Mouse (Mus musculus): ENCODE data around the gene Cybc1. TPM values are rescaled to one million over a fixed set of nuclear protein-coding genes. Genes with fewer than 3 reads are reported as not detected.
A peak's percentile ranks its signal among the peaks of the same experiment; 100 is the strongest.

Gene Cybc1
- polyA plus RNA-seq (2015; fragmentation: Nextera tagmentation; extraction: Ambion mirVana): 19.1 and 29.7 TPM in 2 replicates

DNA sequence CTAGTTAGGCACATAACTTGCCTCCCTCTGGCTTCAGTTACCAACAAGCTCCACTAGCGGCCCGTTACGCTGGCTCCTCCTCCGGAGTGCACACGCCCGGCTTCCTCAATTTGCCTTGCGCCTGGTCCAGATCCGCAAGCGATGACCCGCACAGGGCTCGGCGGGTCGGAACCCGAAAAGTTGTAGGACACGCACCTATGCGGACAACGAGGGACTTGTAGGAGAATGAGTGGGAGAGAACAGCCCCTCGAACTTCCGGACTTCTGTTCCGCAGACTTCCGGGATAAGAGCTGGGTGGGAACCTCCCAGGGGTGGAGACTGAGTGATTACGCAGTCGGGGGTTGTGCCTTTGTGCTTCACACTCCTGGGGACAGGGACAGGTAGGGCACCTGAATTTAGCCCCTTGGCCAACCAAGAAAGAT is at the start of gene Cybc1:
Gene Cybc1 (minus strand): TSS at position 305 of the 422 bp plus-strand sequence.
- Histone ChIP-seq H3K4me3 (peak within 1 kb of the TSS; percentile 84), H3K9me3 (replicated peaks) (no peaks in the 10 kb centered on the region), H3K4me1 (replicated peaks) (peaks cover 29% of the 10 kb centered on the region), H3K27me3 (no peaks in the 10 kb centered on the region), H3K4me2 (peak within 1 kb of the TSS; percentile 86), H3K27ac (peak within 1 kb of the TSS; percentile 86), H3K9ac (peak within 1 kb of the TSS; percentile 81), H3K36me3 (peaks cover 31% of the 10 kb centered on the region)
- ATAC-seq (replicated peaks; ENCODE audit: insufficient number of reproducible peaks, insufficient read depth, low FRiP score, low read depth): peak; percentile 73
- under 1% methylated on average over 23 of the region's 23 CpGs for WGBS

DNA sequence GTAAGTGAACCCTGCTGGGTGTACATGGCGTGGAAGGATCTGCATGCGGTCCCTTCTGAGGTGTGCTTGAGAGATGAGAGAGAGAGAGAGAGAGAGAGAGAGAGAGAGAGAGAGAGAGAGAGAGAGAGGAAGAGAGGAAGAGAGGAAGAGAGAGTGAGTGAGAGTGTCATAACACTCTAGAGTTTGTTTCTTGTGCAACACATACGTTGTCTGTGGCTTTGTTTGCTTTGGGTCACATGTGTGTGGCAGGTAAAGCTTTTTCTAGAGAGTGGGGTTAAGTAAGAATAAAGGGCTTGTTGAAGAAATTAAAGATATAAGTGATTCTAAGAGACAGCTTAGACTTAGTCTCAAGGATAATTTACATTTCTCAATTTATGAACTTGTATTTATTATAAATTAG is 48.9 kb upstream of the Cybc1 start:
- Histone ChIP-seq H3K4me2 (no peak overlapping the region), H3K27ac (no peak overlapping the region), H3K27me3 (no peaks in the 10 kb centered on the region), H3K4me1 (replicated peaks) (peaks cover 29% of the 10 kb centered on the region), H3K4me3 (no peak overlapping the region), H3K9me3 (replicated peaks) (no peaks in the 10 kb centered on the region), H3K36me3 (peaks cover 2% of the 10 kb centered on the region; the same call in 1 of the 2 replicates), H3K9ac (no peak overlapping the region)
- WGBS: 76% methylated on average over 3 of the region's 3 CpGs
- ATAC-seq (replicated peaks; ENCODE audit: insufficient number of reproducible peaks, insufficient read depth, low FRiP score, low read depth): no peak

DNA sequence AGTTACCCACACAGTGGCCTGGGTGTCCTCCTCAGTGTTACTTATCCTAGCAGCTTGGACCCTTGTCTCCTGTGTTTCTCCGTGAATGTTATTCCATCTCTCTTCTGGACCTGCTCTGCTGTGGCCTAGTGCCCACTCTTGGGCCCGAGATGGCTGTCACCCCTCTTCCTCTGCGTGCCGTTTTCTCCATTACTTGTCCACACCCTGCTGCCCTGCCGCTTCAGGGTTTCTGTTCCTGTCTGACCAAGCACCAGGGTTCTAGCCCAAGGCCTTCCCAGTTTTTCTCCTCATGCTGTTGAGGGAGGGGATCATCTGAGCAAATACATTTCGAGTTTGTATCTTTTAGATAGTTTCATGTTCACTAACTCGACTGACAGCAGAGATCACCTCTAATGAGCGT is 48.4 kb upstream of the Cybc1 start:
- H3K27ac ChIP-seq: no peak overlapping the region
- 76% methylated on average over 8 of the region's 8 CpGs for WGBS
- H3K4me1 ChIP-seq (replicated peaks): peaks cover 24% of the 10 kb centered on the region
- ATAC-seq (replicated peaks; ENCODE audit: insufficient number of reproducible peaks, insufficient read depth, low FRiP score, low read depth): no peak
- H3K4me2 ChIP-seq: no peak overlapping the region
- H3K27me3 ChIP-seq: no peaks in the 10 kb centered on the region
- no peak overlapping the region for H3K9ac ChIP-seq
- H3K9me3 ChIP-seq (replicated peaks): no peaks in the 10 kb centered on the region
- peaks cover 5% of the 10 kb centered on the region; the same call in 1 of the 2 replicates for H3K36me3 ChIP-seq
- H3K4me3 ChIP-seq: no peak overlapping the region

DNA sequence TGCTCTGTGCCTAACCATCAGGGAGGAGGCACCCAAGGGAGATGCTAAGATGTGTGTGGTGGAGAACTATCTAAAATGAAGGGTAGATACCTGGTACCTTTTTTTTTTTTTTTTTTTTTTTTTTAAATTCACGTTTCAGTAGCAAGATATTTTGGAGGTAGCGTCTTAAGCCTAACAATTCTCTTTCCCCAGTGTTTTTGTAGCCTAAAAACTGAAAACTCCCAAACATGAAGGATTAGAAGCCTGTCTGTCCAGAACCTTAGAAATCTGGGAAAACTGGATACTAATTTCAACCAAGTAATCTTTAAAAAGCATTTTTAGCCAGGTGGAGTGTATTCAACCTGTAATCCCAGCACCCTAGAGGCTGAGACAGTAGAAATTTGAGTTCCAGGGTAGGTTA is 32.0 kb upstream of the Cybc1 start:
- Histone ChIP-seq H3K36me3 (peaks cover 7% of the 10 kb centered on the region; the same call in 1 of the 2 replicates), H3K27me3 (no peaks in the 10 kb centered on the region), H3K9me3 (replicated peaks) (no peaks in the 10 kb centered on the region), H3K27ac (no peak overlapping the region), H3K4me2 (peak overlapping the region; percentile 90), H3K4me3 (peak overlapping the region; percentile 98), H3K4me1 (replicated peaks) (peaks cover 19% of the 10 kb centered on the region), H3K9ac (peak overlapping the region; percentile 98)
- WGBS: 34% methylated on average over 2 of the region's 2 CpGs
- no peak for ATAC-seq (replicated peaks; ENCODE audit: insufficient number of reproducible peaks, insufficient read depth, low FRiP score, low read depth)

DNA sequence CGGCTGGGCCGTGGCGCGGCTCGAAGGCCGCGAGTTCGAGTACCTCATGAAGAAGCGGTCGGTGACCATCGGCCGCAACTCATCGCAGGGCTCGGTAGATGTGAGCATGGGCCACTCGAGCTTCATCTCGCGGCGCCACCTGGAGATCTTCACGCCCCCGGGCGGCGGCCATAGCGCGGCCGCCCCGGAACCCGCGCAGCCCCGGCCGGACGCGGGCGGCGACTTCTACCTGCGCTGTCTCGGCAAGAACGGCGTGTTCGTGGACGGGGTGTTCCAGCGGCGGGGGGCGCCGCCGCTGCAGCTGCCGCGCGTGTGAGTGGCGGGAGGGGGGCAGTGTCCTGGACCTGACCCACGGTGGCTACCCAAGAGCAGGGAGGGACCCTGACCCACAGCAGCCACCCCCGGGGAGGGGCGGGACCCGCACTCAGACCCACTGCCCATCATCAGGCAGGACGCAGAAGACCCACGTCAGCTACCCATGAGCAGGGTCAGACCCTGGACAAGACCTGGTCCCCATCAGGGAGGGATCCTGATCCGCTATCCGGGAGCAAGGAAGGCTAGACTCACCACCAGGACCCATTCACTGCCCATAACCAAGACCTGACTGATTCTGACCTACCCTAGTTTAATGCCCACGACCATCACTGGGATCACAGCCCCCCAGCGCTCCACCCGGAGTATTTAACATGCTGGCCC is 31.2 kb upstream of the Cybc1 start:
- H3K4me1 ChIP-seq (replicated peaks): peaks cover 19% of the 10 kb centered on the region
- H3K36me3 ChIP-seq: peaks cover 14% of the 10 kb centered on the region
- no peaks in the 10 kb centered on the region for H3K27me3 ChIP-seq
- H3K4me3 ChIP-seq: peak overlapping the region; percentile 98
- H3K9me3 ChIP-seq (replicated peaks): no peaks in the 10 kb centered on the region
- ATAC-seq (replicated peaks; ENCODE audit: insufficient number of reproducible peaks, insufficient read depth, low FRiP score, low read depth): peak; percentile 7; the same call in 1 of the 2 replicates
- H3K4me2 ChIP-seq: peak overlapping the region; percentile 90
- under 1% methylated on average over 60 of the region's 60 CpGs for WGBS
- H3K27ac ChIP-seq: peak overlapping the region; percentile 78
- H3K9ac ChIP-seq: peak overlapping the region; percentile 98

DNA sequence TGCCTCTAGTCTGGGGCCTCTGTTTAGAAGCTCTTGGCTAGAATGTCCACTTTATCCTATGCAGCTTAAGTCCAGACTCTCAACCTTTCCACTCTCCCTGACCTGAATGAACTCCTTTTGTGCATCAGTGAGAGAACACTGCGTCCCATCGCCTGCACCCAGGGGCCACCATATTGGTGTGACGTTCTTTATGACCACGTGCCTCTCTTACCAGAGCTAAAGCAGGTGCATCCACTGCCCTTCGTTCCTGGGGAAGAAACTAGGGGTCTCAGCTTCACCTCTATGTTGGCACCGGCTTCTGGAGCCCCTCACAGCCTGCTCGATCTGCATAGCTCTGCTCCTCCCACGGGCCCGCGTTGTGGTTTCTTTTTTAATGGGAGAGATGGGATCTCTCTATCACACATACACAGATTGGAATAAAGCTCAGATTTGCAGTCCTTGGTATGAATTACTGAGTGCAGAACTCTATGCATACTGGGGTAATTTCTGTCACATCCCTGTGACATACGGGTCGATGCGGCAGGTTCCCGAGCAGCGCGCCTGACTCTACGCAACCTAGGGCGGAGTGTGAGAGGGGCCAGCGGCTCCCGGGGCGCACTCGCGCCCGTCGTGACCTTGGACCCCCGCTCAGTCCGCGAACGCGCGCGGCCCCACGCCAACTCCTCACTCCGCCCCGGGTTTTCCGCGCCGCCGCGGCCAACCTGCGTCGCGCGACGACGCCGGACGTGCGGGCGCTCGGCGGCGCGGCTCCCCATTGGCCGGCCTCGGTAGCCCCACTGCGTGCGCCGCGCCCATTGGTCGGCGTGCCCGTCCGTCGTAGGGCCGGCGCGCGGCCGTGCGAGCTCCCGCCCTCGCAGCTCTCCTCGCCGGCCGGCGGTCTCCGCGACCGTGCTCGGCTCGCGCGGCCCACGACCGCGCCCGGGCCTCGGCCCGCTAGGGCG is 30.3 kb upstream of the Cybc1 start, which contains the start of gene Foxk2:
Gene Foxk2 (plus strand): TSS at position 831 of the 941 bp plus-strand sequence.
- no peaks in the 10 kb centered on the region for H3K27me3 ChIP-seq
- peak within 1 kb of the TSS; percentile 90 for H3K4me2 ChIP-seq
- peak within 1 kb of the TSS; percentile 98 for H3K9ac ChIP-seq
- ATAC-seq (replicated peaks; ENCODE audit: insufficient number of reproducible peaks, insufficient read depth, low FRiP score, low read depth): peak; percentile 99
- H3K4me3 ChIP-seq: peak within 1 kb of the TSS; percentile 98
- H3K4me1 ChIP-seq (replicated peaks): peaks cover 19% of the 10 kb centered on the region
- peaks cover 23% of the 10 kb centered on the region for H3K36me3 ChIP-seq
- H3K9me3 ChIP-seq (replicated peaks): no peaks in the 10 kb centered on the region
- peak within 1 kb of the TSS; percentile 82 for H3K27ac ChIP-seq
- WGBS: under 1% methylated on average over 79 of the region's 91 CpGs

DNA sequence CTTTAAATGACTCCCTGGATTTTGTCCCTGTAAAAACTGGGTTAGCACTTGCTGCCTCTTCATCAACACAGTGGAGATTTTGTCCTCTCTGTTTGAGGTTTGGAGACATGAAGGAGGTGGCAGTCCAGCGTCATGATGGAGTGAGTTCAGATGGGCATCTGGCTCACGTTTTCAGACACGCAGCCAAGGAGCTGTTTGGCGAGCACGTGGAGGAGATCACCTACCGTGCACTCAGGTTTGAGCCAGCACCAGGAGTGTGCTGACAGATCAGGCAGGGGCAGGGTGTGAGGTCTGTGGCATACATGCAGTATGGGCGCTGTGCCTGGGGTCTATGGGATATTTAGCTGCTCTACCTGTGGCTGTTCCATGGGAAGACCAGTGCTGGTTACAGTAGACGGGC is 21.1 kb upstream of the Cybc1 start:
- no peak for ATAC-seq (replicated peaks; ENCODE audit: insufficient number of reproducible peaks, insufficient read depth, low FRiP score, low read depth)
- H3K9ac ChIP-seq: no peak overlapping the region
- peaks cover 98% of the 10 kb centered on the region for H3K36me3 ChIP-seq
- no peaks in the 10 kb centered on the region for H3K9me3 ChIP-seq (replicated peaks)
- H3K27ac ChIP-seq: no peak overlapping the region
- H3K4me3 ChIP-seq: no peak overlapping the region
- no peaks in the 10 kb centered on the region for H3K4me1 ChIP-seq (replicated peaks)
- no peaks in the 10 kb centered on the region for H3K27me3 ChIP-seq
- 76% methylated on average over 8 of the region's 8 CpGs for WGBS
- no peak overlapping the region for H3K4me2 ChIP-seq

DNA sequence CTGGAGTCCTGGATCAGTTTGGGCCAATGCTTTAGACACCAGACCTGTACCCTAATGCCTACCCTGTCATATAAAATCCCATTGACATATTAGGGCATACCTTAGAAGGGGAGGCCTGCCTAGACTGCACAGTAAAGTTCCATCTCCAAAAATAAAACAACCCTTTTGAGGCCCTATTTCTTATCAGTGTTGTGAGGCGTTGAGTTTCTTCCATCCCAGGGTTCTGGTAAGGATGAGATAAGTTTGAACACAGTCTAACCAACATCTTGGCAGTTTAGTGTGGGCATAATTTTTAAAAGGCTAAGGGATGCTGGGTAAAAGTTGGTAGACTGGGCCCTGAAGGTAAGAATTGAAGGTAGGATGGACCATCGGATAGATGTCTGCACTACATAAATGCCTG is 10.5 kb upstream of the Cybc1 start:
- Histone ChIP-seq H3K36me3 (peaks cover 46% of the 10 kb centered on the region), H3K27me3 (no peaks in the 10 kb centered on the region), H3K4me3 (no peak overlapping the region), H3K9me3 (replicated peaks) (no peaks in the 10 kb centered on the region), H3K4me2 (peak overlapping the region; percentile 16; the same call in 1 of the 2 replicates), H3K4me1 (replicated peaks) (peaks cover 30% of the 10 kb centered on the region), H3K9ac (no peak overlapping the region; the same call in 1 of the 2 replicates), H3K27ac (0 out of 2 replicates have a peak overlapping the region, but pooled peaks have one; percentile 7)
- no peak for ATAC-seq (replicated peaks; ENCODE audit: insufficient number of reproducible peaks, insufficient read depth, low FRiP score, low read depth)
- WGBS: 66% methylated on average over 2 of the region's 2 CpGs

DNA sequence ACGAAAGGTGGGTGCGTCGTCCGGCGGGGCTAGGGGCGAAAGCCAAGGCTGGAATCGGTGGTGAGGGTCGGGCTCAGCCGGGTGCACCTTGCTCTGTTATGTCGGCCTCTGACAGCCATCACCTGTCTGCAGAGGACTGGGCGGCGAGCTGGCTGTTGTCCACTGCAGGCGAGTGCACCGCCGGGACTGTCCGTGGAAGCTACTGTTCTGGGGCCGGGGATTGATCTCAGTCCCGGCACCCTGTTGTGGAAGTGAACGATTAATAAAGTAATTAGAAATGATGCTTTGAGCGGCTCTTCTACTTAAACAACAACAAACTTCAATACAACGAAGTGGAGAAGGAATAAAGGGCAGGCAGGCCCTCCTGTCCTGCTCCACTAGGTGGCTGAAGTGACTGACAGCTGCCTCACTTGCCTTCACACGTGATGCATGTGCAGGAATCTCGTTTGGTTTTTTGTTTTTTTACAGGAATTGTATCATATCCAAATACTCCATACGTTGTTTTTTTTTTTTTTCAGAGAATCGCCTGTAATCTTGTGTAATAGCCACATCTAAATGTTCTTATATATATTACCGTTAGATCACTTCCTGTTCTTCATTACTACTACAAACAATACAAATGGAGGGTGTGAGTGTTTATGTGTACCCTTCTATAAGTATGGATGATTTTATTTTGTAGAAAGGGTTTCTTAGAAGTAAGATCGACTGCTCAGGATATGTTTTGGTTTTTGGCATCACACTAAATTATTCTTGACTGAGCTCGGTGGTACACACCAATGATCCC is 8.4 kb upstream of the Cybc1 start:
- Histone ChIP-seq H3K4me3 (peak overlapping the region; percentile 85), H3K27me3 (no peaks in the 10 kb centered on the region), H3K4me2 (peak overlapping the region; percentile 63), H3K9ac (peak overlapping the region; percentile 81), H3K9me3 (replicated peaks) (no peaks in the 10 kb centered on the region), H3K27ac (peak overlapping the region; percentile 100), H3K36me3 (peaks cover 26% of the 10 kb centered on the region), H3K4me1 (replicated peaks) (peaks cover 34% of the 10 kb centered on the region)
- 3% methylated on average over 28 of the region's 28 CpGs for WGBS
- ATAC-seq (replicated peaks; ENCODE audit: insufficient number of reproducible peaks, insufficient read depth, low FRiP score, low read depth): peak; percentile 35

DNA sequence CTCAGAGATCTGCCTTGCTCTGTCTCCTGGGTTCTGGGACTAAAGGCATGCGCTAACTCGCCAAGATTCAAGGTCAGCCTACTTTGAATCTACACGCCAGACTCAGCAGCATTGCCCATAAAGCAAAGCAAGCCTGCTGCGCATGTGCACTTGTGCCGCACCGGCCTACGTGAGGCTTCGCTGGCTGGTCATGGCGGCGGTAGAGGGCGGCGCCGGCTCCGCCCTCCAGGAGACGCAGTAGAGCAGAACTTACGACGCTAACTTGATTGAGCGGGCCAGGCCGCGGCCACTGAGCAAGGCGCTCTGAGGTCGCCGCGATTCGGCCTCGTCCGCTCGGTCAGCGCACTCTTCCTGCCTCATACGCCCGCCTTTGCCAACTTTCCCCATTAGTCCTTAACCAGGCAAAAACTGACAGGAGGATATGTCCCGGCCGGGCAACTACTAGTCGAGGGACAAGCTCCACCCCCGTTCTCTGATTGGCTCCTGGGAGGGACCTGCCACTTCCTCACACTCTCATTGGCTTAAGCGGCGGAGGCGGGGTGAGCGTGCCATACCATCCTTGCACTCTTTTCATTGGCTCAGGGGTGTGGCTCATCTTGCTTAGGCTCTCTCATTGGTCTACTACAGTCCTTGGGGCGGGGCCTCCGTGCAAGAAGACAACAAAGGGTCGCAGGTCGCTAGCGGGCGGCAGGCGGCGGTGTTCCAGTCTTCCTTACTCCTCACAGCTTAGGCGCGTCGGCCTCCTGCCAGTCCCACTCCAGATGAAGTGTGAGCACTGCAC is 7.6 kb upstream of the Cybc1 start, which contains the start of gene Narf:
Gene Narf (plus strand): TSS at position 690 of the 781 bp plus-strand sequence.
- WGBS: under 1% methylated on average over 50 of the region's 50 CpGs
- ATAC-seq (replicated peaks; ENCODE audit: insufficient number of reproducible peaks, insufficient read depth, low FRiP score, low read depth): peak; percentile 99

More for the DNA sequence above, 7.6 kb upstream of the Cybc1 start, which contains the start of gene Narf:
- Histone ChIP-seq H3K9ac (peak within 1 kb of the TSS; percentile 81), H3K36me3 (peaks cover 19% of the 10 kb centered on the region), H3K27me3 (no peaks in the 10 kb centered on the region), H3K27ac (peak within 1 kb of the TSS; percentile 100), H3K4me1 (replicated peaks) (peaks cover 38% of the 10 kb centered on the region), H3K9me3 (replicated peaks) (no peaks in the 10 kb centered on the region), H3K4me2 (peak within 1 kb of the TSS; percentile 64), H3K4me3 (peak within 1 kb of the TSS; percentile 85)

Measured in heart, embryonic 15.5 days (tissue).